Mouse (Mus musculus): ENCODE measurements at regions not wholly inside any gene's neighbourhood (a gene's known extent, or its start where the extent isn't known, plus 50 kb on each side); places are given as distances from the start of the nearest gene placed in this dataset.

DNA sequence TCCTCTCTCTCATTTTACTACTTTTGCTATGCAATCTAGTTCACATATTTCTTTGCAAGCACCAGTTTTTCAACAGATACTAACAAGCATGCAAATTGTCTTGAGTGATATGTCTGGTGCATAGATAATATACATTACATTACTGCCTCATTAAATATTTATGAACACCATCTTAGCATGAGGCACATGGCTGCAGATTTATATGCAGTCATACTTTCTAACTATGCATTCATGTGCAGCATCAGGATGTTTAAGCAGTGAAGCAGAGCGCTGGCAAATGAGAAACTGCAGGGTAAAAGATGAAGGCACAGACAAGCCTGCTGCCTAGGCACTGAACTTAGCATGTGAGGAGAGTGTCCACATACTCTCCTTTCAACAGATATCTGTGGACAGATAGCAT is 186.3 kb upstream of the Luzp2 start:
- no peak for TF ChIP-seq CTCF (IDR thresholded peaks at IDR 0.05; ENCODE audit: low read depth, low read length)
- no peak for TF ChIP-seq POLR2A (IDR thresholded peaks at IDR 0.05; ENCODE audit: extremely low read depth, insufficient read depth, low read length)
